Mouse (Mus musculus): ENCODE results near the gene Klf15.
A peak's percentile ranks its signal among the peaks of the same experiment; 100 is the strongest.

Klf15 gene

GRCm38 (mm10) chr6:90462181-90462706 lies at the start of gene Klf15:
TSS of gene Klf15 (plus strand) at chr6:90462576.
- peak; percentile 79 to 90 for DNase-seq

- peak; percentile 83 to 85 for DNase-seq
These were observed 39.8 kb upstream of the Klf15 start for GRCm38 (mm10) chr6:90422565-90422964.

GRCm38 (mm10) chr6:90425361-90425760 lies 37.0 kb upstream of the Klf15 start:
- no peak for DNase-seq

DNA sequence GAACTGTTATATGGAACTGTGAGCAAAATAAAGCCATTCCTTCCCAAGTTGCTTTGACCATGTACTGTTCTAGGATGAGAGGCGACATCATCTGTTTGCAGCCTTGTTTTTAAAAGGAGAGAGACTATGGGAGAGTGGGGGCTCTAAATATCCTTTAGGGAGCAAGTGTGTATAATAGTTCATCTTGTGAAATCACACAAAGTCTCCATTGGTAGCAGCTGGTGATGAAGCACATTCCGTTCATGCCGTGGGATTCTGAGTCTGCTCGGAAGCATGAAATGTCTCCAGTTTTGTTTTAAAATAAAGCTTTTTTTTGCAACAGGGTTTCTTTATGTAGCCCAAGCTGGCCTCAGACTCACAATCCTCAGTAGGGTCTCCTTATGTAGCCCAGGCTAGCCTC lies 36.4 kb upstream of the Klf15 start:
- no peak for DNase-seq

GRCm38 (mm10) chr6:90428380-90428974 lies 33.9 kb upstream of the Klf15 start, which contains the start of gene Cfap100:
TSS of gene Cfap100 (minus strand) at chr6:90428797.
- peak; percentile 80 to 84 for DNase-seq

DNA sequence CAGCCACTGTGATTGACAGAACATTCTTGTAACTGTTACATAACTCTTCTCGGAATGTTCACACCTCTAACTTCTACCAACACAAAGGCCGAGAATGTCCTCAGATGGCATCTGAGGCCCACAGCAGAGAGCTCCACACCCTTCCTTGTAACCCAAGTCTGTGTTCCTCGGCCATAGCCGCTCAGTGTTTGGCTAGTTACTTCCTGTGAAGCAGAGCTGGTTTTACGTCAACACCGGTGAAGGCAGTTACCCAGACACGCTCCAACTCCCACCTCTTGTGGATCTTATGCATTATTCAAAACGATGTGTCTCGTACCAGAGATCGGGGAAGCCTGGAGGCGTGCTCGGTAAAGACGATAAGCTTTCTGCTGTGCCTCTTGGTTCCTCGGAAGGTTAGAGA lies 32.5 kb upstream of the Klf15 start:
- no peak for DNase-seq

DNA sequence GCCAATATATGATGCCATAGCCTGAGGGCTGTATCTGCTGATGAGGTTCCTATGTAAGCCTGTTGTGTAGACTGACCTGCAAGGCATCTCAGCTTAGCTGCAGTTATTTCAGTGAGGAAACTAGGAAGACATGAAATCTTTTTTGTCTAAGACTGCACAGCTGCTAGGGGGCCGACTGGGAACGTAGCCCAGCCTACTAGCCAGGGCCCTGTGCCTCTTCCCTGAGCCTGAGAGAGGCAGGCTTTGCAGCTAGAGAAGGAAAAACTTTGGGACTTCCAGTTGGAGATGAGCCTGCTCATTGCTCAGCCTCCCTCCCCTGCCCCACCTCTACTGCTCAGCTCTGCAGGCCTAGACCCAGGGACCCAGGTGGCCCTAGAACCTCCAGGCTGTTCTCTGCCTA lies 30.9 kb upstream of the Klf15 start:
- DNase-seq: peak in 1 of 2 experiments; percentile 56

DNA sequence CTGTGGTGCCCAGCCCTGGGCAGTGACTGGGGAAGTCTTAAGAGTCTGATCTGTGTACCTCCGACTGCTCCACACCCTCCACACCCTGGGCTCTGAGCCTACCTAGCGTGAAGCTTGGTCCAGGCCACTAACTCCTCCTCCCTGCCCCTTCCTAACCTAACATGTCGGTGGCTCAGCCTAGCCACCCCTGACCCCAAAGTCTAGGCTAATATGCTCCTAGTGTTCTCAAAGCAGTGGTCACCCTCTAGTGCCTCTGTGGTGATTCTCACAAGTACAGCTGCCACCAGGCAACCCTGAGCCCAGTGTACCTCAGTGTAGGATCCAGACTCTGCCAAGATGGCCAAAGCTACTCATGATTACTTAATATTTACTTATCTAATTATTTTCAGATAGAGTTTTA lies 27.7 kb upstream of the Klf15 start:
- no peak for DNase-seq

- DNase-seq: peak; percentile 83
These were observed 27.2 kb upstream of the Klf15 start for GRCm38 (mm10) chr6:90435195-90435618.

- DNase-seq: peak; percentile 47 to 78
These were observed 26.0 kb upstream of the Klf15 start for GRCm38 (mm10) chr6:90436192-90436907.

DNA sequence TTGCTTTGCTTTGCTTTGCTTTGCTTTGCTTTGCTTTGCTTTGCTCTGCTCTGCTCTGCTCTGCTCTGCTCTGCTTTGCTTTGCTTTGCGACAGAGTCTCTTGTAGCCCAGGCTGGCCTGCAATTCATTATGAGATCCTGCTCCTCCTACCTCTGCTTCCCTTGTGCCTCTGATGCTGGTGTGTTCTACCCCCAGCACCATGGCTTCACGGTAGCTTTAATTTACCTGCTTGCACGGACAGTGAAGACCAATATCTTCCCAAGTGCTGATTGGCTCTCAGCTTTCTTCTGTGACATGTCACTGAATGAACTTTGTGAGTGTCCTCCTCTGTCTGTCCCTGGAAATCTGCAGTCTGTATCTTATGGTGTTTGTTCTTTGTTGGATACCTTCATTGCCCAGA lies 25.3 kb upstream of the Klf15 start:
- DNase-seq: no peak

DNA sequence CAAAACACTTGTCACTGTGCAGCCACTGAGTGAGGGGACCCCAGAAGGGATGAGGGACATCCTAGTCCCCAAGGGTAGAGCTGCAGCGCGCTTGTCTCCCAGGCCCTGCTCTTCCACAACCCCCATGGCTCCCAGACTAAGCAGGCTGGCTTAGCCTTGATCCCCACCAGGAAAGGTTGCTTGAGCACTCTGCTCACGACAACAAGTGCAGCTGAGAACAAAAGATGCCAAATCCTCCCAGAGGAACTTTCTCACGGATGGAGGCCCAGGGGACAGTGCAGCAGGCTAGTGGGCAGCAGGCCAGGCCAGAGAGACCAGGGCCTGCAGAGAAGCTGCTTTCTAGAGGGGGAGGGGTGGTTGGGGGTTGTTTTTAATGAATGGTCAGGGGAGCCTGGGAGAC lies 15.5 kb upstream of the Klf15 start:
- no peak for DNase-seq

- peak; percentile 83 to 88 for DNase-seq
These were observed 12.2 kb upstream of the Klf15 start for GRCm38 (mm10) chr6:90450179-90450578.

- DNase-seq: peak; percentile 45 to 70
These were observed 11.7 kb upstream of the Klf15 start for GRCm38 (mm10) chr6:90450697-90451096.

DNA sequence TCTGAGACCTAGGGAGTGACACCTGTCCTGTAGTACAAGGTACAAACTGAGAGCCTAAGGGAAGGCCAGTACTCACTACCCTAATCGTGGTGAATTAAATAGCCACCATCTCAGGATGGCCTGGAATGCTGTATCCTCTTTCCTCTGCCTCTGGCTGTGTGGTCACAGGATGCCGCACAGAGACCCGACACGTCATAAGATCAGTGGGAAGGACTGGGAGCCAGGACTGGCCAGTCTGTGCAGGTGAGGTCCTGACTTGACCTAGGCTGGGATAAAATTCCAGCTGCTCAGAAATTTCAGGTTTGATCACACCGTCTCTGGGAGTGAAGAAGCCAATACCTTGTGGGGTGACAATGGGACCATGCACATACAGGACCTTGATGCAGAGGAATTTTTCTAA lies 10.9 kb upstream of the Klf15 start:
- DNase-seq: no peak

GRCm38 (mm10) chr6:90452603-90453002 lies 9.8 kb upstream of the Klf15 start:
- DNase-seq: no peak

GRCm38 (mm10) chr6:90453751-90454150 lies 8.6 kb upstream of the Klf15 start:
- DNase-seq: no peak

DNA sequence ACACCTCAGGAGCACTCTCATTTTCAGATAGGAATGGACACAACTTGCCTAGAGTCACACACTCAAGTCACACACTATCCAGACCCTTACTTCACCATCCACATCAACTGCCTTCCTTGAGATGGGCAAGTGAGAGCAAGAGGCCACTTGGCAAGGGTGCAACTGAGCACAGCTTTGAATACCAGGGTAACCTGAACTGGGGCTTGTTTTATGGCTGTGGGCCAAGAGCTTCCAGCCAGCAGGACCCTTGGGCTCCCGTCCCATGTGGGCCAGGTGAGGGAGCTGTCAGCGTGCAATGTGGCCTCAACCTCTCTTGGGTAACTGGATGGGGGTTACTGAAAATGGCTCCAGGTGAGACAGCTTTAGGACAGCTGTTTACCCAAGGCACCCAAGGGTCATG lies 5.0 kb upstream of the Klf15 start:
- DNase-seq: peak in 1 of 2 experiments; percentile 43

GRCm38 (mm10) chr6:90461181-90461580 lies 1.2 kb upstream of the Klf15 start:
- DNase-seq: no peak

GRCm38 (mm10) chr6:90461771-90462170 lies 605 bp upstream of the Klf15 start:
- no peak for DNase-seq

DNA sequence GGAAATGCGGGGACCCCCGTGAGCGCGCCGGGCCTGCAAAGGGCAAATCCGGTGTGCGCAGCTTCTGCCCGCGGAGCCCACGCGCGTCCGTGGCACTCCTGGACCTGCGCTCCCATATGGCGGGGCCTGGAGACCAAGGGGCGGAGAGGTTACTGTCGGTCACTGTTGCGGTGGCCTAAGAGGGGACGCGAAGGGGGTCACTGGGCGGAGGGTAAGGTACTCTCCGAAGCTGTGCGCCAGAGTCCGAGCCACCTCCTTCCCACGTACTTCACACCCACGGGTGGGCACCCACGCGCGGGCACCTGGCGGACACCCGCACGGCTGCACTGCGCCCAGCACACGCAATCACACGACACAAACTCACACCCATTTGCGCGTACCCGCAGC lies 458 bp downstream of the Klf15 start:
- DNase-seq: no peak

GRCm38 (mm10) chr6:90463228-90463862 lies 969 bp downstream of the Klf15 start:
- DNase-seq: peak; percentile 89 to 96

DNA sequence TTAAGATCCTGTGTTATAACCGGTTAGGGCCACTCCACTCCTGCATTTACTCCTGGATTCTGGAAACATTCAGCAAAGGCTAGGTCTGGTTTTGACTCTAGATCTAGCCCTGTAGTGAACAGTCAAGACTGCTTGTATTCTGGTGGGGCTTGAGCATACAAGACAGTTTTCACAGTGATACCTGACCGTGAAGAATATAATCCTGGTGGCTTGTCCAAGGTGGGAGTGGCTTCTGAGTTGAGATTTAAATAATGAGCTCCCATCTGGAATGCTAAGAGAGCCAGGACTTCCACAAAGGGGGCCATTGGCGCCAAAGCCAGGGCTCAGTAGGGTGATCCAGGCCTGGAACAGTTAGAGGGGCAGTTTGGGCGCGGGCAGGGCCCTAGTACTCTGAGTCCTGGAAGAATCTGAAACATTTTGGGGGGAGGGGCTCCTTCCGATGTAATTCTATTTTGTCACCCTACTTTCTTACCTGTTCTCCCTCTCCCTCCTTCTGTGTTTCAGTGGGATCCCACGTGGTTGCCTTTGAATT lies 1.6 kb downstream of the Klf15 start:
- DNase-seq: no peak

Data from lung, postnatal 4 days (tissue).